Mouse (Mus musculus) adrenal gland, adult 8-10 months (tissue): ENCODE data around the gene Zbtb39. TPM values are rescaled to one million over a fixed set of nuclear protein-coding genes. Genes with fewer than 3 reads are reported as not detected.

Source experiments
- total RNA-seq, 4 experiments: library from RNA; stranded (reverse); gene quantifications; 2 replicates each; pipeline ENCODE4 v1.2.4; 2022

The Zbtb39 gene
- total RNA-seq, 4 experiments from 2014 or later, result 11.9 to 20.9 (median 15.8) TPM

Other genes with a start within 250 kb of the Zbtb39 start
- 1 to 10 TPM in 3 of 4 experiments, under 1 TPM in 1; 0.87 to 4.6 (median 3.7) TPM for gene Stac3, start 237.9 kb upstream of the Zbtb39 start, total RNA-seq
- gene Ndufa4l2, start 224.6 kb upstream of the Zbtb39 start, total RNA-seq, result 10 to 100 TPM; 42.4 to 64.4 (median 50.7) TPM
- 10 to 100 TPM; 45.3 to 56.0 (median 49.8) TPM for gene Shmt2, start 217.1 kb upstream of the Zbtb39 start, total RNA-seq
- gene Nxph4, start 205.0 kb upstream of the Zbtb39 start, total RNA-seq, result 10 to 100 TPM in 3 of 4 experiments, 1 to 10 TPM in 1; 8.3 to 16.8 (median 13.2) TPM
- 100 to 1,000 TPM; 212 to 271 (median 242) TPM for gene Lrp1, start 118.4 kb upstream of the Zbtb39 start, total RNA-seq
- gene Stat6, start 96.6 kb upstream of the Zbtb39 start, total RNA-seq, result 100 to 1,000 TPM in 3 of 4 experiments, 10 to 100 TPM in 1; 96.7 to 113 (median 107) TPM
- 10 to 100 TPM in 2 of 4 experiments, 1 to 10 TPM in 2; 6.3 to 10.6 (median 9.6) TPM for gene Nemp1, start 72.6 kb upstream of the Zbtb39 start, total RNA-seq
- 10 to 100 TPM; 20.0 to 33.6 (median 26.8) TPM for gene Nab2, start 71.0 kb upstream of the Zbtb39 start, total RNA-seq
- 10 to 100 TPM in 2 of 4 experiments, under 1 TPM in 2; 0.75 to 72.1 (median 30.0) TPM for gene Myo1a, start 34.4 kb upstream of the Zbtb39 start, total RNA-seq
- gene Tac2, start 15.1 kb upstream of the Zbtb39 start, total RNA-seq, result not detected
- gene Gpr182, start 12.2 kb downstream of the Zbtb39 start, total RNA-seq, result 10 to 100 TPM in 3 of 4 experiments, 1 to 10 TPM in 1; 9.8 to 13.2 (median 10.4) TPM
- gene Rdh1, start 20.2 kb downstream of the Zbtb39 start, total RNA-seq, result 1 to 10 TPM; 4.0 to 5.4 (median 4.4) TPM
- 1 to 10 TPM; 4.8 to 9.8 (median 6.6) TPM for gene Rdh16f1, start 20.2 kb downstream of the Zbtb39 start, total RNA-seq
- gene Rdh9, start 36.8 kb downstream of the Zbtb39 start, total RNA-seq, result under 1 TPM in 1 of 4 experiments, not detected in 3; 0.38 TPM
- gene Rdh16, start 61.6 kb downstream of the Zbtb39 start, total RNA-seq, result 1 to 10 TPM in 1 of 4 experiments, under 1 TPM in 3; 0.55 to 2.9 (median 0.78) TPM
- under 1 TPM in 3 of 4 experiments, not detected in 1; 0.20 to 0.38 (median 0.24) TPM for gene Rdh19, start 110.4 kb downstream of the Zbtb39 start, total RNA-seq
- not detected for gene Rdh16f2, start 126.9 kb downstream of the Zbtb39 start, total RNA-seq
- gene Rdh7, start 149.3 kb downstream of the Zbtb39 start, total RNA-seq, result under 1 TPM in 2 of 4 experiments, not detected in 2; 0.19 to 0.20 TPM
- gene Sdr9c7, start 159.0 kb downstream of the Zbtb39 start, total RNA-seq, result 1 to 10 TPM in 1 of 4 experiments, under 1 TPM in 3; 0.64 to 1.6 (median 0.72) TPM